Mouse (Mus musculus): ENCODE results near the gene Brd4. TPM values are rescaled to one million over a fixed set of nuclear protein-coding genes. Genes with fewer than 3 reads are reported as not detected.

Brd4 gene
- polyA plus RNA-seq, 1 experiment: 17.3 TPM

GRCm38 (mm10) chr17:32197156-32197555 lies 87.4 kb downstream of the Brd4 start:
- no peak for TF ChIP-seq POLR2A (IDR thresholded peaks at IDR 0.05; ENCODE audit: control insufficient read depth, low read depth, low read length)
- TF ChIP-seq CTCF (IDR thresholded peaks at IDR 0.05; ENCODE audit: control insufficient read depth, insufficient read depth, insufficient replicate concordance, low read depth, low read length): no peak
- Histone ChIP-seq H3K27ac (ENCODE audit: control insufficient read depth, insufficient read depth, low read depth, low read length) (no peak overlapping the region), H3K4me3 (ENCODE audit: control insufficient read depth, low read depth, low read length) (no peak overlapping the region), H3K36me3 (ENCODE audit: control insufficient read depth, insufficient read depth, low read length) (no peaks in the 10 kb centered on the region; the same call in 1 of the 2 replicates), H3K4me1 (ENCODE audit: control insufficient read depth, insufficient read depth, low read length) (no peaks in the 10 kb centered on the region), H3K27me3 (ENCODE audit: control insufficient read depth, insufficient read depth, low read length) (no peaks in the 10 kb centered on the region)

- Histone ChIP-seq H3K4me1 (ENCODE audit: control insufficient read depth, insufficient read depth, low read length) (no peaks in the 10 kb centered on the region), H3K4me3 (ENCODE audit: control insufficient read depth, low read depth, low read length) (no peak overlapping the region), H3K27me3 (ENCODE audit: control insufficient read depth, insufficient read depth, low read length) (no peaks in the 10 kb centered on the region), H3K36me3 (ENCODE audit: control insufficient read depth, insufficient read depth, low read length) (no peaks in the 10 kb centered on the region; the same call in 1 of the 2 replicates), H3K27ac (ENCODE audit: control insufficient read depth, insufficient read depth, low read depth, low read length) (no peak overlapping the region)
- TF ChIP-seq CTCF (IDR thresholded peaks at IDR 0.05; ENCODE audit: control insufficient read depth, insufficient read depth, insufficient replicate concordance, low read depth, low read length) (no peak), POLR2A (IDR thresholded peaks at IDR 0.05; ENCODE audit: control insufficient read depth, low read depth, low read length) (no peak)
These were observed 88.8 kb downstream of the Brd4 start for GRCm38 (mm10) chr17:32195725-32196124.

GRCm38 (mm10) chr17:32193010-32193409 lies 91.5 kb downstream of the Brd4 start:
- H3K4me3 ChIP-seq (ENCODE audit: control insufficient read depth, low read depth, low read length): no peak overlapping the region
- H3K27me3 ChIP-seq (ENCODE audit: control insufficient read depth, insufficient read depth, low read length): no peaks in the 10 kb centered on the region
- TF ChIP-seq POLR2A (IDR thresholded peaks at IDR 0.05; ENCODE audit: control insufficient read depth, low read depth, low read length): no peak
- TF ChIP-seq CTCF (IDR thresholded peaks at IDR 0.05; ENCODE audit: control insufficient read depth, insufficient read depth, insufficient replicate concordance, low read depth, low read length): no peak
- no peak overlapping the region for H3K27ac ChIP-seq (ENCODE audit: control insufficient read depth, insufficient read depth, low read depth, low read length)
- peaks cover 13% of the 10 kb centered on the region for H3K4me1 ChIP-seq (ENCODE audit: control insufficient read depth, insufficient read depth, low read length)
- H3K36me3 ChIP-seq (ENCODE audit: control insufficient read depth, insufficient read depth, low read length): no peaks in the 10 kb centered on the region

GRCm38 (mm10) chr17:32189850-32190249 lies 94.7 kb downstream of the Brd4 start:
- no peaks in the 10 kb centered on the region for H3K27me3 ChIP-seq (ENCODE audit: control insufficient read depth, insufficient read depth, low read length)
- peaks cover 13% of the 10 kb centered on the region for H3K4me1 ChIP-seq (ENCODE audit: control insufficient read depth, insufficient read depth, low read length)
- no peaks in the 10 kb centered on the region for H3K36me3 ChIP-seq (ENCODE audit: control insufficient read depth, insufficient read depth, low read length)
- TF ChIP-seq CTCF (IDR thresholded peaks at IDR 0.05; ENCODE audit: control insufficient read depth, insufficient read depth, insufficient replicate concordance, low read depth, low read length) (no peak), POLR2A (IDR thresholded peaks at IDR 0.05; ENCODE audit: control insufficient read depth, low read depth, low read length) (no peak)
- H3K4me3 ChIP-seq (ENCODE audit: control insufficient read depth, low read depth, low read length): no peak overlapping the region
- H3K27ac ChIP-seq (ENCODE audit: control insufficient read depth, insufficient read depth, low read depth, low read length): no peak overlapping the region

- no peaks in the 10 kb centered on the region for H3K27me3 ChIP-seq (ENCODE audit: control insufficient read depth, insufficient read depth, low read length)
- no peak within 1 kb of the TSS for H3K27ac ChIP-seq (ENCODE audit: control insufficient read depth, insufficient read depth, low read depth, low read length)
- no peak for TF ChIP-seq POLR2A (IDR thresholded peaks at IDR 0.05; ENCODE audit: control insufficient read depth, low read depth, low read length)
- TF ChIP-seq CTCF (IDR thresholded peaks at IDR 0.05; ENCODE audit: control insufficient read depth, insufficient read depth, insufficient replicate concordance, low read depth, low read length): no peak
- peak within 1 kb of the TSS; percentile 10 for H3K4me3 ChIP-seq (ENCODE audit: control insufficient read depth, low read depth, low read length)
- peaks cover 13% of the 10 kb centered on the region for H3K4me1 ChIP-seq (ENCODE audit: control insufficient read depth, insufficient read depth, low read length)
- no peaks in the 10 kb centered on the region for H3K36me3 ChIP-seq (ENCODE audit: control insufficient read depth, insufficient read depth, low read length)
These were observed 95.5 kb downstream of the Brd4 start, which contains the start of gene Ephx3 for GRCm38 (mm10) chr17:32188863-32189636. Ephx3 (minus strand) TSS chr17:32189549.

- H3K27ac ChIP-seq (ENCODE audit: control insufficient read depth, insufficient read depth, low read depth, low read length): no peak overlapping the region
- H3K4me1 ChIP-seq (ENCODE audit: control insufficient read depth, insufficient read depth, low read length): peaks cover 9% of the 10 kb centered on the region
- no peak for TF ChIP-seq CTCF (IDR thresholded peaks at IDR 0.05; ENCODE audit: control insufficient read depth, insufficient read depth, insufficient replicate concordance, low read depth, low read length)
- no peak for TF ChIP-seq POLR2A (IDR thresholded peaks at IDR 0.05; ENCODE audit: control insufficient read depth, low read depth, low read length)
- H3K27me3 ChIP-seq (ENCODE audit: control insufficient read depth, insufficient read depth, low read length): no peaks in the 10 kb centered on the region
- no peak overlapping the region for H3K4me3 ChIP-seq (ENCODE audit: control insufficient read depth, low read depth, low read length)
- H3K36me3 ChIP-seq (ENCODE audit: control insufficient read depth, insufficient read depth, low read length): no peaks in the 10 kb centered on the region
These were observed 101.5 kb downstream of the Brd4 start for GRCm38 (mm10) chr17:32183017-32183416.

DNA sequence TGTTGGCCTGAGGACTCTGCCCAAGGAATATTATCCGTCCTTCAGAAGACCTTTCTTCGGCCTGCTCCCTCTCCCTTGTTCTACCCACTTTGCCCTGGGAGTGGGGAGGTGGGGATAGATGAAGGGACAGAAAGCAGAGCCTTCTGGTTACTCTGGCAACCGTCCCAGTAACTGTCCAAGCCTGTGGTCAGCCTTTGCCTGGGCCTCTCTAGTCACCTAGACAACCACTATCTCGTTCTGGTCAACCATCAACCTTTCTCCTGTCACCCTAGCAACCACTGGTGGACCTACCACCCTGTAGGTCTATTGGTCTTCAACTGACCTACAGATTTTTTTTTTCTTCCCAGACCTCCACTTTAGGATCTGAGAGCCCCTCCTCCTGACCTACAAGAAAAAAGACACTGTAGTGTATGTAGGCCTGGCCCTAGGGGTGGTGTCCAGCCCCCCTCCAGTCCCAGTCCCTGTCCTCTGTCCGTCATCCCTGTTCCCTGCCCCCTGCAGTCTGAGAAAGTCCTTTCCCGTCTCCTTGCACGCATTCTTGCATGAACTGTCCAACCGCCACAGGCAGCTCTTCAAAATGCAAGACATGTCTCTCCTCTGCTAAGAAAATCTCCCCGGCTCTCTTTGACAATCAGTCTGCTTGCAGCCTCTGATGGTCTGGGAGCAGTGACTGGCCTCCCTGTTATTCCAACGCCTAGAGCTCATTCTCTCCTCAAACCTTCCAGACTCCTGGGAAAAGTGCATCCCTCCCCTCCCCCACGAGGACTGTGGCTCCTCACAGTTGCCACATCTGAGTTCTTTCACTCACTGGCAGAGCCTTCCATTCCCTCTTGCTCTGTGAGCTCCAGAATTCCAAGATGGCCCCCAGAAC lies 104.7 kb downstream of the Brd4 start:
- Histone ChIP-seq H3K36me3 (ENCODE audit: control insufficient read depth, insufficient read depth, low read length) (no peaks in the 10 kb centered on the region), H3K27me3 (ENCODE audit: control insufficient read depth, insufficient read depth, low read length) (no peaks in the 10 kb centered on the region), H3K4me3 (ENCODE audit: control insufficient read depth, low read depth, low read length) (no peak overlapping the region), H3K27ac (ENCODE audit: control insufficient read depth, insufficient read depth, low read depth, low read length) (no peak overlapping the region), H3K4me1 (ENCODE audit: control insufficient read depth, insufficient read depth, low read length) (peaks cover 9% of the 10 kb centered on the region)
- TF ChIP-seq POLR2A (IDR thresholded peaks at IDR 0.05; ENCODE audit: control insufficient read depth, low read depth, low read length) (no peak), CTCF (IDR thresholded peaks at IDR 0.05; ENCODE audit: control insufficient read depth, insufficient read depth, insufficient replicate concordance, low read depth, low read length) (no peak)

All from testis, adult 2 months (tissue).